Mouse (Mus musculus) hindbrain, embryonic 10.5 days (tissue): Measurements from ENCODE around the gene Homer2. TPM values are rescaled to one million over a fixed set of nuclear protein-coding genes. Genes with fewer than 3 reads are reported as not detected.

Source experiments
- DNase-seq: peaks from one replicate; pipeline ENCODE4 v3.0.0-alpha.2; 2017; ENCODE audit warnings: low spot score
- H3K27ac ChIP-seq: fragments of 300-500 bp; sonication (generic); 2 replicates; pipeline ENCODE4 v1.5.1; 2016; ENCODE audit warnings: mild to moderate bottlenecking, moderate library complexity
- H3K27me3 ChIP-seq: fragments of 300-500 bp; sonication (generic); 2 replicates; pipeline ENCODE4 v1.6.1; 2016; ENCODE audit warnings: mild to moderate bottlenecking; ENCODE audit not compliant: poor library complexity, insufficient read depth, severe bottlenecking
- H3K36me3 ChIP-seq: fragments of 300-500 bp; sonication (generic); 2 replicates; pipeline ENCODE4 v1.6.1; 2016; ENCODE audit warnings: mild to moderate bottlenecking, moderate library complexity
- H3K4me1 ChIP-seq: fragments of 300-500 bp; sonication (generic); replicated peaks from 2 replicates; pipeline ENCODE4 v1.6.1; 2016; ENCODE audit warnings: mild to moderate bottlenecking
- H3K4me3 ChIP-seq: fragments of 300-500 bp; sonication (generic); 2 replicates; pipeline ENCODE4 v1.5.1; 2016; ENCODE audit warnings: mild to moderate bottlenecking, moderate library complexity
- H3K9me3 ChIP-seq: fragments of 300-500 bp; sonication (generic); 2 replicates; pipeline ENCODE4 v1.6.1; 2016; ENCODE audit warnings: mild to moderate bottlenecking, moderate library complexity
- WGBS: fragments of 180-500 bp; shearing (Covaris S2); methylation state at CpG from one replicate; pipeline ENCODE4 v1.1.7; 2016; 5-methylcytosine and 5-hydroxymethylcytosine counted together
- polyA plus RNA-seq: library from polyadenylated mRNA; unstranded; fragments of >200 nt; fragmentation: Nextera tagmentation; extraction: Ambion mirVana; gene quantifications from 2 replicates; pipeline ENCODE4 v1.2.1, GENCODE M21; 2016

Homer2 gene
- polyA plus RNA-seq, 1 experiment from 2014 or later: 18.5 TPM

DNA sequence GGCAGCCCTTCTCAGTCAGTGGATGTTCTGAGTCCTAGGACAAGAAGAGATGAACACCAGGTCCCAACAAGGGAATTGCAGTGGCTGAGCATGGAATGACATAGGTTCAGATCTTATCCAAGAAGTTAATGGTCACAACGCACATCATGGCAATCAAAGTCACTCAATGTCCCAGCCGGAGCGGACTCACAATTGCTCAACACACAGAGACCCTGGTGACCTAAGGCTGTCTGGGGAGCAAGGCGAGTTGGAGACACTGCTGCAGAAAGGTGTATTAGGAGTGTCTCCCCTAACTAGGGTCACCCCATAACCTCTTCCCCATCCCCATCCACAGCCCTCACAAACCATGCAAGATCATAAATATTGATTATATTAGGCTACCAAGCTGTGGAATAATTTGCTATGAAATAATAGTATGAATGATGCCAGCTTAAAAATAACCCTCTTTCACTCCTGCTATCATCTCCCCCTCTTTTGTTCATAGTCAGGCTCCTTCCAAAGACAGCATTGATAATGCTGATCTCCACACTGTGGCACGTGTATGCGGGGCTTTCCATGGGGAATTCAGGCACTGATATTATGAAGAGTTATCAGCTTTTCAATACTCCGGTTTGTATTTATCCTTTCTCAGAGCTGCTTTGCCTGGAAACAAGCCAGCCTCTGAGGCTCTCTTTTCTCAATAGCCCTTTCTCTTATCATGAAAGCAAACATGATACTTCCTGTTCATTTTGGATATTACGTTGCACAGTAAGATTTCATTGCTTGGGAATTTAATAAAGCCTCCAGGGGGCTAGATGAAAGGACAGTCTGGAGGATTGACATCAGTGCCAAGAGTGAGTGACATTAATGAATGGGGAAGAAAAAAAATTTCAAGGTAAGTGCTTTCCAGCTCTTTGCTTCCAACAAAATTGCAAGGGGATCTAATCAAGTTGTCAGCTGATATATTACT lies 147.0 kb downstream of the Homer2 start:
- H3K4me3 ChIP-seq: no peak overlapping the region
- no peaks in the 10 kb centered on the region for H3K9me3 ChIP-seq
- H3K4me1 ChIP-seq: peaks cover 7% of the 10 kb centered on the region; the same call in 1 of the 2 replicates
- peak overlapping the region; percentile 37; the same call in 1 of the 2 replicates for H3K27ac ChIP-seq
- no peak for DNase-seq
- H3K36me3 ChIP-seq: no peaks in the 10 kb centered on the region
- 78% methylated on average over 8 of the region's 8 CpGs for WGBS
- no peaks in the 10 kb centered on the region for H3K27me3 ChIP-seq

DNA sequence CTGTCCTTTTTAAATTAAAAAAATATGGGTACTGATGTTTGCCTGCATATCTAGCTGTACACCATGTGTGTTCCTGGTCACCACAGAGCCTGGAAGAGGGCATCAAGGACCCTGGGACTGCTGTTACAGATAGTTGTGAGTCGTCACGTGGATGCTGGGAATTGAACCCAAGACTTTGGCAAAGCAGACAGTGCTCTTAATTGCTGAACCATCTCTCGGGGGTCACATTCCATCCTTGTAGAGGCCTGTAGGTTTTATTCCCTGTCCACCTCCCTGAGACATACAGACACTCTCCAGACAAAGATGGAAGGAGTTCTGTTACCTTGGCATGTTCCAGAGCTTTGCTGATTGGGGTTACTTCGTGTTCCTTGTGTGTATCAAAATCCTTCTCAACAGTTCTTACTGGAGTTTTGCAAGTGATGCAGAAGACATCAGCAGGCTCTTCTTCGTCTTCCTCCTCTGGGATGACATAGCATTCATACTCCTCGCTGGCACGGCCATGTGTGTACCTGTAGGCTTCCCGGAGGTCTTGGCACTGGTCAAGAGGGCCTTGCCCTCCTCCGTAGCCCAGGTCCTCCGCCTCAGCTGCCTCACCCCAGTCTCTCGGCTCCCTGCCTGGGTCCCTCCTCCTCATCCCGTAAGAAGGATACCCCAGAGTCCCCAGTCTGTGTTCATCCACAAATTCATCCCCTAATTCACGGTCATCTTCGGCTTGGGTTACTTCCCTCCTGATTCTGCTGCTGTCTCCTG lies 147.9 kb downstream of the Homer2 start:
- DNase-seq: no peak
- no peaks in the 10 kb centered on the region for H3K27me3 ChIP-seq

DNA sequence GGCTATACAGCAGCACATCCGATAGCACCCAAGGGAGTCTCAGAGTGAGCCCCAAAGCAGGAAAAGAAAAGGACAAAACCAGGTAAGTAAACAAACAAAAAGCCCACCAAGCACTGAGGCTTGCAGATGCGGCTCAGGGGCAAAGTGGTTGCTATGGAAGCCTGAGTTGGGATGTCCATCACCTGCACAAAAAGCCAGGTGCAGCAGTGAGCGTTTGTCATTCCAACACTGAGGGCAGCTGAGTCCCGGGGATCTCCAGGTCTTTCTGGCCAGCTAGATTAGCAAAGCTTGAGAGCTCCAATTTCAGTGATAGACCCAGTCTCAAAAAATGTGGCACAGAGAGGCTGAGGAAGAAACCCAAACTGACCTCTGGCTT lies 149.4 kb downstream of the Homer2 start:
- Histone ChIP-seq H3K27me3 (no peaks in the 10 kb centered on the region), H3K36me3 (no peaks in the 10 kb centered on the region), H3K27ac (no peak overlapping the region), H3K4me1 (peaks cover 5% of the 10 kb centered on the region; the same call in 1 of the 2 replicates), H3K9me3 (no peaks in the 10 kb centered on the region), H3K4me3 (no peak overlapping the region)
- 68% methylated on average over 4 of the region's 4 CpGs for WGBS
- no peak for DNase-seq

More for the DNA sequence above, 147.9 kb downstream of the Homer2 start:
- peaks cover 5% of the 10 kb centered on the region; the same call in 1 of the 2 replicates for H3K4me1 ChIP-seq
- H3K27ac ChIP-seq: peak overlapping the region; percentile 37
- WGBS: 85% methylated on average over 14 of the region's 14 CpGs
- H3K36me3 ChIP-seq: no peaks in the 10 kb centered on the region
- no peaks in the 10 kb centered on the region for H3K9me3 ChIP-seq
- no peak overlapping the region for H3K4me3 ChIP-seq

DNA sequence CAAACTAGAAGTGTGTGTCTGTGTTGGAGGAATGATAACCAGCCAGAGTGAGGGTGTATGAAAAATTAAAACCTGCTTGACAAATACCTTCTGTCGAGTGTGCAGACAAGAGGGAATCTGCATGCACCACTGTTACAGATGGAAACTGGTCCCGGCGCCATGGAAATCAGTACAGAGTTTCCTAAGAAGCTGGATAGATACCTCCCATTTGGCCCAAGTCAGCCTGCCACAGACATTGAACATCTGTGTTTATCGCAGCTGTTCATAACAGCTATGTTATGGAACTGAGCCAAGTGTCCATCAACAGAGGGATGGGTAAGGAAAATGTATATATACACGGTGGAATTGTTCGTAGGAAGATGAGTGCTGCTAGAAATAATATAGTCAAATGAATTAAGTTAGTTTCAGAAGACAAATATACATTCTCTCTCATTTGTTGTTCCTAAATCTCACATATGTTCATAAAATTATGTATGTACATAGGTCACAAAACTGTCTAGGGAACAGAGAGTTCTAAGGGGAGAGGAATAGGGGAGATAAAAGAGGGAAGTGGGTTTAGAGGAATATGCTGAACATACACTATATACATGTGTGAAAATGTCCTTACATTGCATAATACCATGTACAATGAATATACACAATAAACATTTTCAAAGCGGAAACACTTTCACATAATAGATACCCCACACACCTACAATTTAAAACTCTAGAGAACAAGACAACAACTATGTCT lies 149.9 kb downstream of the Homer2 start:
- Histone ChIP-seq H3K27ac (no peak overlapping the region), H3K9me3 (no peaks in the 10 kb centered on the region), H3K36me3 (no peaks in the 10 kb centered on the region), H3K27me3 (no peaks in the 10 kb centered on the region), H3K4me1 (peaks cover 5% of the 10 kb centered on the region; the same call in 1 of the 2 replicates), H3K4me3 (no peak overlapping the region)
- DNase-seq: no peak
- WGBS: 87% methylated on average over 7 of the region's 7 CpGs

DNA sequence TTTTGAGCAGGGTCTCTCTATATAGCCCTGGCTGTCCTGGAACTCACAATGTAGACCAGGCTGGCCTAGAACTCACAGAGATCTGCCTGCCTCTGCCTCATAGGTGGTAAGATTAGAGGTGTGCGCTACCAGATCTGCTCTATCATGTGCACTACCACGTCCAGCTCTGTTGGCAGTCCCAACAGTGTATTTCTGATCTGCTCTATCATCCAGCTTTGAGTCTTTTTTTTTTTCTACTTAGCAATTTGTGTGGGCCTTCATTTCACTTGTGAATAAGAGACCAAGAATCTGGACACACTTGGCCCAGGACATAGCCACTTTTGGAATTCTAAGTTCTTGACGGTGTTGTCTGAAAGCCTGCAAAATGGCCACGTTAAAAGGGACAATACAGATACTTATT lies 150.5 kb downstream of the Homer2 start:
- Histone ChIP-seq H3K4me3 (no peak overlapping the region), H3K9me3 (no peaks in the 10 kb centered on the region), H3K27me3 (no peaks in the 10 kb centered on the region), H3K4me1 (peaks cover 5% of the 10 kb centered on the region; the same call in 1 of the 2 replicates), H3K27ac (no peak overlapping the region), H3K36me3 (no peaks in the 10 kb centered on the region)
- WGBS: 91% methylated on average over 4 of the region's 4 CpGs
- DNase-seq: no peak

DNA sequence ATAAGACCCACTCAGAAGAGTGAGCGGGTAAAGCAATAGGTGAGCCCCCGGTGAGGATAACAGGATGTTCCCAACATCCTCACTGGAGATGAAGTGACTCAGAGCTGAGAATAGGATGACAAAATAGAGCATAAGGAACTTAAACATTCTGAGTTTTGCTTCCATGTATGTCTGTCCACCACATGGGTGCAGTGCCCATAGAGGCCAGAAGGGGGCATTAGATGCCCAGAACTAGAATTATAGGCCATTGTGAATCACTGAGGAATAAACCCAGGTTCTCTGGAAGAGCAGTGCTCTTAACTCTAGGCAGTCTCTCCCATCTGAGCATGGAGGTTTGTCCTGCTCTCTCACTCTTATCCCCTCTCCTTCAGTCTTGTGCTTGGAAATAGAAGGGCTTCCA lies 153.0 kb downstream of the Homer2 start:
- Histone ChIP-seq H3K27me3 (no peaks in the 10 kb centered on the region), H3K9me3 (no peaks in the 10 kb centered on the region), H3K4me3 (no peak overlapping the region), H3K27ac (no peak overlapping the region), H3K4me1 (no peaks in the 10 kb centered on the region), H3K36me3 (no peaks in the 10 kb centered on the region)
- peak; percentile 49 for DNase-seq
- 85% methylated on average over 2 of the region's 2 CpGs for WGBS

DNA sequence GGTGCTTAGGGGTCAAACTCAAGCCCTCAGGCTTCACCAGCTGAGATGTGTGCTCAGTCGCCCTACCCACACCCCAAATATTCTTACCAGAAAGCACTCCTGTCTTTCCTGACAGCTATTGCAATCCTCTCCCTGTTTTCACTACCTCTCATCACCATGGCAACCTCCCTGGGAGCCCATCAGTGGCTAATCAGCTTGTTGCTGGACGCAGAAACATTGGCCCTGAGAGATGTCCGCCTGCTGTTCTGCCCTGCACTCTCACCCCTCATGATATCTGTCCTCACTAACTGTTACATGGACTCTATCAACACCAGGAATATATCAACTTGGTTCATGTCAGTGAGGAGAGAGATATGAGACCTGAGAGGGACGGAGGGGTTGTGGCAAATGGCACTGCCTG lies 153.7 kb downstream of the Homer2 start:
- no peak overlapping the region for H3K4me3 ChIP-seq
- no peak for DNase-seq
- H3K4me1 ChIP-seq: peaks cover 3% of the 10 kb centered on the region
- 60% methylated on average over 4 of the region's 4 CpGs for WGBS
- no peaks in the 10 kb centered on the region for H3K9me3 ChIP-seq
- H3K36me3 ChIP-seq: no peaks in the 10 kb centered on the region
- no peak overlapping the region for H3K27ac ChIP-seq
- H3K27me3 ChIP-seq: no peaks in the 10 kb centered on the region

Other genes with a start within 250 kb of the Homer2 start
- gene Ap3b2, start 213.6 kb downstream of the Homer2 start, polyA plus RNA-seq: 20.6 and 44.7 TPM in 2 replicates
- 0.39 and 0.73 TPM in 2 replicates for gene BC048679, start 209.2 kb downstream of the Homer2 start, polyA plus RNA-seq
- 0.07 and 0.54 TPM in 2 replicates for gene Fsd2, start 140.6 kb downstream of the Homer2 start, polyA plus RNA-seq
- gene Whamm, start 136.3 kb downstream of the Homer2 start, polyA plus RNA-seq: 2.9 and 4.2 TPM in 2 replicates
- 113 and 119 TPM in 2 replicates for gene Ramac, start 55.4 kb upstream of the Homer2 start, polyA plus RNA-seq
- 50.1 and 50.8 TPM in 2 replicates for gene 3110040N11Rik, start 82.0 kb upstream of the Homer2 start, polyA plus RNA-seq
- gene Btbd1, start 121.9 kb upstream of the Homer2 start, polyA plus RNA-seq: 58.3 and 63.1 TPM in 2 replicates
- gene Gm10160, start 148.3 kb upstream of the Homer2 start, polyA plus RNA-seq: not detected in 2 replicates
- gene Tm6sf1, start 151.5 kb upstream of the Homer2 start, polyA plus RNA-seq: 11.3 and 11.9 TPM in 2 replicates
- gene Hdgfl3, start 226.9 kb upstream of the Homer2 start, polyA plus RNA-seq: 20.8 and 23.4 TPM in 2 replicates